Mouse (Mus musculus) hematopoietic stem cell, adult 5-6 weeks (primary cell): Measurements from ENCODE around the gene Gm28576. TPM values are rescaled to one million over a fixed set of nuclear protein-coding genes. Genes with fewer than 3 reads are reported as not detected.
"Not testable (repeated sequence)": the region's sequence is repeated elsewhere in the genome, so short reads cannot be mapped to it uniquely, and the experiment has no call there.

Experiments
- ATAC-seq, 2 experiments: fragments of 125-278 bp in 1 of 2; replicated peaks in 1 of 2; 2 replicates each; pipeline ENCODE4 v1.8.0; 2016 to 2017; ENCODE audit warnings: inconsistent platforms in 2 of 2, mild to moderate bottlenecking in 2 of 2, moderate number of reproducible peaks in 2 of 2, low read depth in 1 of 2, moderate TSS enrichment in 1 of 2; ENCODE audit not compliant: low FRiP score in 2 of 2, poor library complexity in 2 of 2, severe bottlenecking in 2 of 2, insufficient read depth in 1 of 2, low TSS enrichment in 1 of 2
- total RNA-seq: library from RNA; stranded (forward); fragments of 172-1452, 232-1000 nt; gene quantifications from 2 replicates; pipeline ENCODE4 v1.2.3, GENCODE M21; 2017

The Gm28576 gene
- not detected in 2 replicates for total RNA-seq

DNA sequence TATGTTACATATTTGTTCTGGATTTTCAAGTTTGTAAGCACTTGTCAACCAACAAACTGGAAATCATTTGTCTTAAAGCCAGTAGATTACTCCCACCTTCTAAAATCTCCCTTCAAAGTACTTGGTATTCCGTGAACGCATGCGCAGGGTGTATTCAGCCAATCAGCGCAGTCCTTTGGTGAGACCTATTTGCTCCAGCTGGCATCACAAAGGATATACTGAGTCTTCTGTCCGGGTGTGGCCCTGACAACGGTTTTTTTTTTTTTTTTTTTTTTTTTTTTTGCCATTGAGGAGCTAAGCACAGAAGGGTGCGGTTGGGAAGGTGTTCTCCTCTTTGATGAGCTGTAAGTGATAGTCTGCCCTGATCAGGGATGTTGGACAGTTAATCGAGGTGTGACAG, at the start of gene Gm28576:
Gene Gm28576 (plus strand): TSS at position 301 of the 400 bp plus-strand sequence.
- not testable (repeated sequence) for ATAC-seq

Other genes with a start within 250 kb of the Gm28576 start
- gene Gm20826, start 84.5 kb upstream of the Gm28576 start, total RNA-seq: not detected in 2 replicates